Mouse (Mus musculus) activated CD4-positive, CD25-positive, alpha-beta regulatory T cell, adult 4 months (primary cell): Measurements from ENCODE around the gene Gm5773. TPM values are rescaled to one million over a fixed set of nuclear protein-coding genes. Genes with fewer than 3 reads are reported as not detected.
"Not testable (repeated sequence)": the region's sequence is repeated elsewhere in the genome, so short reads cannot be mapped to it uniquely, and the experiment has no call there.

Experiments
- ATAC-seq: one replicate; pipeline ENCODE4 v1.8.0; 2017
- polyA plus RNA-seq, 2 experiments: library from polyadenylated mRNA; unstranded; fragments of 100-300 nt; shearing (Covaris generic); gene quantifications; one replicate each; pipeline ENCODE4 v1.2.1; 2017

Gm5773 gene
- polyA plus RNA-seq, result not detected

GRCm38 (mm10) chr3:93772700-93773099, at the start of gene Gm5773:
Gene Gm5773 (plus strand): TSS chr3:93773000.
- ATAC-seq, result not testable (repeated sequence)

DNA sequence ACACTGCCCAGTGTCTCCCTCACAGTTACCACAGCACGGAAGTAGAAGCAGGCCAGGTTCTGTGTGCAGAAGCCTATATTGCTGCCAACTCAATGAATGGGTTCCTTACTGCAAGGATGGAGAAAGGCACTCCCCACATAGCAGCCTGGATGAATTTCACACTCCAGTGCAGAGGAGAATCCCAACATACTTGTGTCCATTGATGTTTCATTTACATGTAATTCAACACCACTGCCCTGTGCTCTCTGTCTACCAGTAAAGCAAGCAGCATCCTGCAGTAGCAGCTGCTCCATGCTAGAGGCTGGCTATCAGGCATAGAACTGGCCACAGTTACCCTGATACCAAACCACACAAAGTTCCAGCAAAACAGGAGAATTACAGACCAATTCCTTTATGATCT, 27.3 kb upstream of the Gm5773 start:
- not testable (repeated sequence) for ATAC-seq

DNA sequence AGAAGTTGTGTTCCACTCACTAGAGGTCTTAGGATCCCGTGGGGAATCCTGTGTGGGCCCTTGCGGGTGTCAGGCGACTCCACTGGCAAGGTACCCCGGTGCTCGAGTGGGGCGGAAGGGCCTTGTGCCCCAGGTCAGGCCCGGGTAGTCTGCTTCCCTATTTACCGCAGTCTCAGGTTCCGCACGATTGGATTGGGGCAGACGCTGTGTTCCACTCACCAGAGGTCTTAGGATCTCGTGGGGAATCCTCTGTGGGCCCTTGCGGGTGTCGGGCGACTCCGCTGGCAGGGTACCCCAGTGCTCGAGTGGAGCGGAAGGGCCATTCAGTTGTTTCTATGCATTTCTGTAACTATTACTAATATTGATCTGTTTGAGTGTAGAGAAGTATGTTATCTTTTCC, 18.8 kb upstream of the Gm5773 start:
- ATAC-seq, result not testable (repeated sequence)

- ATAC-seq, result not testable (repeated sequence)
Observed at GRCm38 (mm10) chr3:93796098-93796497, 23.3 kb downstream of the Gm5773 start, which contains the start of gene Tdpoz4. Gene Tdpoz4 (plus strand): TSS chr3:93796398.

- ATAC-seq, result not testable (repeated sequence)
Observed at GRCm38 (mm10) chr3:93813341-93813740, 40.5 kb downstream of the Gm5773 start.

Other genes with a start within 250 kb of the Gm5773 start
- 1,000 to 10,000 TPM; 1,196 to 1,341 TPM for gene S100a10, start 217.9 kb upstream of the Gm5773 start, polyA plus RNA-seq
- not detected for gene Tdpoz2, start 120.3 kb upstream of the Gm5773 start, polyA plus RNA-seq
- not detected for gene Tdpoz1, start 96.7 kb upstream of the Gm5773 start, polyA plus RNA-seq
- not detected for gene Gm37596, start 79.9 kb upstream of the Gm5773 start, polyA plus RNA-seq
- not detected for gene Tdpoz4, start 23.4 kb downstream of the Gm5773 start, polyA plus RNA-seq
- not detected for gene Tdpoz3, start 53.0 kb downstream of the Gm5773 start, polyA plus RNA-seq
- not detected for gene Gm9117, start 170.5 kb downstream of the Gm5773 start, polyA plus RNA-seq
- not detected for gene Tdpoz5, start 188.3 kb downstream of the Gm5773 start, polyA plus RNA-seq